Mouse (Mus musculus) spleen, postnatal 36 days (tissue): ENCODE measurements around the gene Sema4a.
A peak's percentile ranks its signal among the peaks of the same experiment; 100 is the strongest.

ENCODE experiments used
- DNase-seq, 2 experiments: peaks; one replicate each; pipeline ENCODE4 v3.0.0; 2022; ENCODE audit warnings: low spot score in 2 of 2, mixed read lengths in 1 of 2

Gene Sema4a

DNA sequence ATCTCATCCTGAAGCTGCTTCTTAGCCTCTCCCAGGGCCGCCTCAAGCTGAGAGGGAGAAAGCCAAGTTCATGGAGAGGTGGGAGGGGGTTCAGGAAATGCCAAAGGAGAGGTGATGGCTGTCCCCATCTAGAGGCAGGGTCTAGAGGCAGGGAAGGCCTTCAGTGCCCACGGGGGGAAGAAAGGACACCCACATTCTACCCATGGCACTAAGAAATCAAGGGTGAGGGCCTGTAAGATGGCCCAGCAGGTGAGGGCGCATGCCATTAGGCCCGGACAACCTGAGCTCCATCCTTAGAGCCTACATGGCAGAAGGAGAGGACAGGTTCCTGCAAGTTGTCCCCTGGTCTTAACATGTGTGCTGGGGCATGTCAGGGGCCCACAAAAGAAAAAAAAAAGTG lies 25.9 kb upstream of the Sema4a start:
- no peak for DNase-seq

DNA sequence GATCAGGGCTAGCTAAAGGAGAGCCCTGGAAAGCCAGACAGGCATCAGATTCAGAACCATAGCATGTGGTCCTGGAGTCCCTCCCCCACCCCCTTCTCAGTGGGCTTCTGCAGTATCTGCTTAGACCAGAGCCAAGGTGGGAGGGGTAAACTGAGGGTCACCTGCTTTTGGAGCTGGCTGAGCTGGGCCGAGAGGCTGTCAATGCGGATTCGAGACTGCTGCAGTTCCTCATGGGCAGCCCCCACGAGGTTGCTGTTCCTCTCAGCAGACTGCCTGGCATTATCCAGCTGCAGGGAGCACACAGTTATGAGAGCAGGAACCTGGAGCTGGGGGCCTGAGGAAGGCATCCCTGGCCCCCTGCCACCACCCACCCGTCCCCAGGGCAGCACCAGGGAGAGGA lies 25.1 kb upstream of the Sema4a start:
- DNase-seq: no peak

DNA sequence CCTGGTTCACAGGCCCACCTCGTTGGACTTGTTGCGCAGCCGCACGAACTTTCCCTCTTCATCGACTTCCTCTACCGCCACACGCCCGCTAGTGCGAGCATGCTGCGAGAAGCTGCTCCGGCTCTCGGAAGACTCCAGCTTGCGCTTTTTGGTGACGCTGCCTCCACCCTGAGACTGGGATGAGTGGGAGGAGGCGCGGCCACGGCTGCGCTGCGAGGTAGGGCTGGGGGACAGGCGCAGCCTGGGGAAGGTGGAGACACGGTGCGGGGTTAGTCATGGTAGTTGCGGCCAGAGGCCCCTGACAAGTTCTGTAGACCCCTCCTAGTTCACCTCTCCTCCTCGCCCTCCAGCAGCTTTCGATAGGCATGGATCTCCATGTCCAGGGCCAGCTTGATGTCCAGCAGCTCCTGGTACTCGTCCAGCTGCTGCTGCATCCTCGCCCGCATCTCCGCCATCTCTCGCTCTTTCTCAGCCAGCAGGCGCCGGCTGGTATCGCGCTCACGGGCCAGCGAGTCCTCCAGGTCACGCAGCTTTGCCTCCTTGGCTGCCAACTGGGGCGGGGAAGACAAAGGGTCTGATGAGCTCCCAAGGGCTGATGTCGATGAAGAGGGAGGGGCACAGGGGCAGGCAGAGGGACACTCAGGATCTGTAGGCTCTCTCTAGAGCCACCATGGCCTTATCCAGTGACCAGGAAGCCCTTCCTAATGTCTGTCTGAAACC lies 23.8 kb upstream of the Sema4a start:
- DNase-seq: no peak

DNA sequence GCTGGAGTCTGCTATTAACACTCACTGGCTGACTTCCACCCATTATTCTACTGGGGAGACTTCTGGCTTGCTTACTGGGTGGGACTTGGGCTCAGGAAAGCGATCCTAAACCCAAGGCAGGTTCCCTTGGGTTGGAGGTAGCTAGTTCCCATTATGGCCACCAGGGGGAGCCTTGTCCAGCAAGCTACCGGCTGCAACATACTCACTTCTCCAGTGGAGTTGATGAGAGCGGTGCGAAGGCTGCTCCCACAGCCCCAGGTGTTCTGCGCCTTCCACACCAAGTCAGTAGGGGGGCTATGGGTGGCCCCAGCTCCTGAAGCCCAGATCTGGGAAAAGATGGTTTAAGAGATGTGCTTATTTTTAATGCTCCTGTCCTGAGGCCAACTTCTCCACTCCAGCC lies 22.6 kb upstream of the Sema4a start:
- peak; percentile 53 to 63 for DNase-seq

DNA sequence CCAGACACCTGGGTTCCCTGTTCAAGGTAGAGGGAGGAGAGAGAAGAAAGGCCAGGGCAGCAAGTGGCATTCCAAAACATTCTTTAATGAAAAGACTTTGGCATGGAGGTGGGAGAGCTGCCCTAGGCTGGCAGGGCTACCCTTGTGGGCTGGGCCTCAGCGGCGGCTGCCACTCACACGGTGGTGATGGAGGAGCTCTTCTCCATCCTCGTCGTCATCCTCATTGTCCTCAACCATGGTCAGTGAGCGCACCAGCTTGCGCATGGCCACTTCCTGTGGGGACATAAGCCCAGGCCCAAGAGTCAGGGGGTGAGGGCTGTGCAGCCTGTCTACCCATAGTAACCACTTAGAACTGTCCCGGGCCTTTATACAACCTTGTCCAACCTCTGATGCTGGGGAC lies 22.2 kb upstream of the Sema4a start:
- no peak for DNase-seq

DNA sequence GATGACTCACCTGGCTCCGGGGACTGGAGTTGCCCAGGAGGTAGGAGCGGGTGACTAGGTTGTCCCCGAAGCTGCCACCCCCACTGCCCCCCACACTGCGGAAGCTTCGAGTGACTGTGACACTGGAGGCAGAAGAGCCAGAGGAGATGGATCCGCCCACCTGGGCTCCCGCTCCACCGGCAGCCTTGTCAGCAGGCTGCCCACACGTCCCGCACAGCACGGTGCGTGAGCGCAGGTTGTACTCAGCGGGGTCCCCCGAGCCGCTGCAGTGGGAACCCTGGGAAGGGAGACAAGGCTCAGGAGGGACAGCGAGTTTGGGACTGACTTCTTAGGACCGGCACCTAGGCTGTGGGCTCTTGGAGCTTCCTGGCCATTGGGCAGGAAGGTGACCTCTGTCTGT lies 21.4 kb upstream of the Sema4a start:
- no peak for DNase-seq

DNA sequence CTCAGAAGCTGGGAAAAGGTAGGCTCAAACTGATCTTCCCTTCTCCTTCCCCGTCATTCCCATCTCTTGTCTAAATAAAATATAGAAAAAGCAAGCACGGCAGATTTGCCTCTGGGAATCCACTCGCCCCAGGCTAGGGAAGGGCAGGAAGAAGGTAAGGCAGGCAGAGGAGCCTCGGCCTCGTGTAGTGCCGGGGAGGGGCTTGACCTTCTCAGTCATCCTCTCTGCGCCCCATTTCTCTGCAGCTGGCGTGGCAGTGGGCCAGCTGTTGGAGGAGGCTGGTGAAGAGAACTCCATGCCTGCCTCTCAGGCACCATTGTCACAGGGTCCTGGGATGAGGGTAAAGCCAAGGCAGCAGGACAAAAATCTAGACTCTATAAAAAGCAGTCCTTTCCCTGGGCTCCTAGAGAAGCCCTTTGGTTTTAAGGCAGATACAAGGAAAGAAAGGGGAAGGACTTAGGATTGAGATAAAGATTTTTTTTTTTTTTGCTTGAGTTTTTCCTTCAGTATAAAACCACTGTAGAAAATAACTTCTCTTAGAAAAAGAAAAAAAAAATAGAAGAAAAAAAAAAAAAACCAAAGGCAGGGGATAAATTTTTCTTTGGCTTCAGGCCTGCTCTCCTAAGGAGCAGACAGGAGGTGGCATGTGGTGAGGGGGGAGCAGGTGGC lies 20.5 kb upstream of the Sema4a start:
- DNase-seq: no peak

DNA sequence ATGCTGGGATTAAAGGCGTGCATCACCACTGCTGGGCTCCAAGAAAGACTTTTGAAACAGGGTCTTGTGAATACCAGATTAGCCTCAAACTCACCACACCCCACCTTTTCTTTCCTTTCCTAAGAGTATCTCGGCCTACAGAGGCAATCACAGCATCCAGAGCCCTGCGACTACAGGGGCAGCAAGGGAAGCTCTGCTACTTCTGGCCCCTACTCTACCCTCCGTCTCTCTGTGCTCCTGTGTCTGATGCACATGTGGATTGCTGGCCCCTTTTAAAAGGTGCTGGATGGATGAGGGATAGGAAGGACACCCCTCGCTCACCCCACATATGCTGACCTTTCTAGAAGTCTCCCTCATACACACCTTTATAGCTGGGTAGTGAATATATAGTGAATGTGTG lies 19.7 kb upstream of the Sema4a start:
- no peak for DNase-seq

DNA sequence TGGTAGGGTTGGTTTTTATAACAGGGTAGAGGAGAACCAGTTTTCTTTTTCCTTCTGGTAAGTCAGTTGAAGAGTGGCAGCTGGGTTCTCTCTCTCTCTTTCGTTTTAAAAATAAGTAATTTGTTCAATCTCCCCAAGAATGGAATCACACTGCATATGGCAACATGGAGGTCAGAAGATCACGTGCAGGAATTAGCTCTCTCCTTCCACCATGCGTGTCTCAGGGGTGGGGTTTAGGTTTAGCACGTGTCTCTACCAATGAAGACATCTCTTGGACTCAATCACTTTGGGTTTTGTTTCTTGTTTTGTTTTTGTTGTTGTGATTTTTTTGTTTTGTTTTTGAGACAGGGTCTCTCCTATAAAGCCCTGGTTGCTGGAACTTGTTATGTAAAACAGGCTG lies 18.8 kb upstream of the Sema4a start:
- DNase-seq: no peak

DNA sequence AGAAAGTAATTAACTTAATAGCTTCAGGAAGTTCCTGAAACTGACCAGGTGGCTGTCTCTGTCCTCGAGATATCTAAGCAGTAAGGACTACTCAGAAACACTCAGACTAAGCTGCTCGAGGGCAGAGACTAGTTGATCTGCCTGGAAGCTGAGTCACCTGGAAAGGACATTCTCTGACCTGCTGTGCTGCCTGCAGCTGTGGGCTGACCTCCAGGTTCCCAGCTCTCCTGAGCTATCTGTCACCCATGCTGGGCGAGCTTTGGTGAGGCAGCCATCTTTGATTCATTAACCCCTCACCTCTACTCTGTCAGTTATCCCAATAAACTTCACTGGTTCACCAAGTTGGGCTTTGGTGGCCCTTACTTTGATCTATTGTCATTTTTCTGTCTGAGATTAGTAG lies 18.2 kb upstream of the Sema4a start:
- no peak for DNase-seq

DNA sequence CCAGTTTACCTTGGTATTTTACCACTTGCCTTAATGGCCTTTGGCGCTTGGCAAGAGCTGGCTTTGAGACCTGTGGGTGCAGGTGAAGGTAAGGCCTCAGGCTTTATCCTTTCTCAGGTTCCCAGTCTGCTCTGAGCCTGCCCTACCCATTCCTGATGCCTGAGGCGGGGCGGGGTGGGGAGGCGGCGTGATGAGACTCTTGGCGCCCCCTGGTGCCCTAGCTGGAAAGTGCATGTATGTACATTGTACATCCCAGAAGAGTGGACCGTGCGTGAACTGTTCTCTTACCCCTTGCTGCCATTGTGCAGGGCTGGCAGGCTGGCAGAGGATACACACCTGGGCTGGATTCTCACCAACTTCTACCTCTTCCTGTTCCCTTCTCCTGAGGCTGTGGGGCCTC lies 16.8 kb upstream of the Sema4a start:
- DNase-seq: peak; percentile 58 to 68

DNA sequence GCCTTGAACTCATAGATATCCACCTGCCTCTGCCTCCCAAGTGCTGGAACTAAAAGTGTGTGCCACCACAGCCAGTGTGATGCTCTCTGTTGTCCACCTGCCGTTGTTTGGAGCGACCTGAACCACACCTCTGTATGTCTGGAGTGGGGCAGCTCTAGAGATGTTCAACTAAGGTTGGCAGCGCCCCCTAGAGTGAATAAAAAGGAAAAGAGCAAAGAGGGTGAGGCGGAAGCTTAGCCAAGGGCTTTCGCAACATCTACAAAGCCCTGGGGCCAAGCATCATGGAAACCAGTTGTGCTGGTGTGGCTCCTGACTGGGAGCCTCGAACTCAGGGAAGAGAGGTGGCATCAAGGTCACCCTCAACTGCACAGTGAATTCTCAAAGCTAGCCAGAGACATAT lies 15.4 kb upstream of the Sema4a start:
- no peak for DNase-seq

DNA sequence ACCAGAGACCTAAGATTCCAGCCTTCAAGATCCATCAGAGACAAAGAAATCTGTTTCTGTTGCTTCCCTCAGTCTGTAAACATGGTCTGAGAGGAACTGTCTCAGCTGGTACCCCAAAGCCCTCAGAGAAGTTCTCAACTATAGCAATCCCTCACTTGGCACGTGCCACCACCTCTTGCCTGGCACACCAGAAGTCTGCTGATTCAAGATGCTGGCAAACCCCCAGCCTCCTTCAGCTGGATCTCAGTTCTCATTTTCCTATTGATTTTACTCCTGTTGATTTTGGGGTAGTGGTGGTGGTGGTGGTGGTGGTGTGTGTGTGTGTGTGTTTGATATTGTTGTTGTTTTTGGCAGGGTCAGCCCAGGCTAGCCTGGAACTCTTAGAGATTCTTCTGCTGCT lies 12.6 kb upstream of the Sema4a start:
- no peak for DNase-seq

DNA sequence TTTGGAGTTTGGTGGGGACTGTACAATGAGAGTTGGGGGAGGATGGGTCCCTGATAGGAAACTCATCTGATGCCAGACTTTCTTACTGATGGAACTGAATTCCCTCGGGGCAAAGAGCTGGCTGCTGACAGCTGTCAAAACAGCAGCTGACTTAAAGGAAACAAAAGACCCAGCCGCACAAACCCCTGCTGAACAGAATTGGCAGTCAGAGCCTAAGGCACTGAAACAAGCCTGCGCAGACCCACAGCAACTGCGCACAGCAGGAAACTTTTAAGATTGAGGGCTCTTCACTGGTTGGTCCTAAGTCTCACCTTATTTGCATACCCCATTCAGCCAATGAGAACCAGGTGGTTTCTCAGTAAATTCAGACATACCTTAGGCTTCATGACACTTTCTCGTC lies 12.0 kb upstream of the Sema4a start:
- DNase-seq: no peak

DNA sequence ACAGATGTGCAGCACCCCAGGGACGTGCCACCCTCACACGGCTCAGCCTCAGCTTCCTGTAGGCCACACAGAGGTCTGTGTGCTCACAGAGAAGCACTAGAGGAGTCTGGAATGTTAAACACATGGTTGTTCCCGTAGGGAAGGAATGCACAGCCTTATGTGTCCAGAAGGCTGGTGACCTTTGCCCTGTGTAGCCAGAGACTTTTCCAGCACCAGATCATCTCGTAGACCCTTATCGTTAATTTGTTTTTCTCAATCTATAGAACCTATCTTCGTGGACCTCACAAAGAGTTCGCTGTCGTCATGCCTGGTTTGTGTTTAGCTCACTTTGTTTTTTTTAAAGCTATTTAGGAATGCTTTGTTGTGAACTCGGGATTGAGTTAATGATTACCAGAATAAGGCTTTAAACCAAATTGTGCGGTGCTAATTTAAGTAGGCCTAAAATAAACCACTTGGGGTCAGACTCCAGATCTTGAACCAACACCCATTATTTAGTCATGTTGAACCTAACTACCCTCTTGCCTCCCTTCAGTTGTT lies 10.0 kb upstream of the Sema4a start:
- DNase-seq: no peak

DNA sequence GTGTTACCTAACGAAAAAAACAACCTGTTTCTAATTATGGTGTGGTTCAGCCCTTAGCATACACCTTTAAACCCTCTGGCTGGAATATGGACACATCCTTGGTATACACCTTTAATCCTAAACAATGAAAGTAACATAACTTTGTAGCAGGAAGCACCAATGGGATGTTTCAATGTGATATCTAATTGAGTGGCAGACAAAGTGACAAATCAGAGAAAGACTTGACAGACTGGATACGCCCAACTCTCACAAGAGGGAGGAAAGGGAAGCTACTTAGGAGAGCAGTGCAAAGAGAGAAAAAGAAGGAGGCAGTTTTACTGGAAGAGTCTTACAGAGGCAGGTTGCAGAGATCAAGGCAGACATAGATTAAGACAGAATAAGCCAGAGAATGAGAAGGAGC lies 8.5 kb upstream of the Sema4a start:
- DNase-seq: no peak

DNA sequence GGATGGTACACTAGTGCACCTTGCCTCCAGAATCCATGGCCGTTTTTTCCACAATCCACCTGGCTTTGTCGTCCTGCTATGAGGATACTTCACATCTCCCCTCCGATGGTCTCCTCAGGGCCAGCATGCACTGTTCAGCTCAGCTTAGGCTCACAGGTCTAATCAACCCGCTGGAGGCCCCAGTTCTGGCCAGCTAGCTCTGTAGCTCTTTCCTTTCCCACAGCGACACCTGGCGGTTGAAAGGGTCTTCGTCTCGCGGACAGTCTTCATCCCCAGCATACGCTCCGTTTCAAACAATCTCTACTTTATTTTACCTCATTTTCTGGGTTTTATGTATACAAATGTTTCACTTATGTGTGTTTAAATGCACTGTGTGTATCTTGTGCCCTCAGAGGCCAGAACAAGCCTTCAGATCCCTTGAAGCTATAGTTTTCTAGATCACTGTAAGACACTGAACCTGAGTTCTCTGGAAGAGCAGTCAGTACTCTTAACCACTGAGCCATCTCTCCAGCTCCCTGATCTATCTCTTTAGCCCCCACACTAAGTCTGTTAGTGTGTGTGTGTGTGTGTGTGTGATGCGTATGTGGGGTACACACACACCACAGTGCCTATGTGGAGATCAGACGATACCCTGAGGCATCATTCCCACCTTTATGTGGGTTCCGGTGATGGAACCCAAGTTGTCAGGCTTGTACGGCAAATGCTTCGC lies 6.3 kb upstream of the Sema4a start:
- peak; percentile 78 to 85 for DNase-seq

DNA sequence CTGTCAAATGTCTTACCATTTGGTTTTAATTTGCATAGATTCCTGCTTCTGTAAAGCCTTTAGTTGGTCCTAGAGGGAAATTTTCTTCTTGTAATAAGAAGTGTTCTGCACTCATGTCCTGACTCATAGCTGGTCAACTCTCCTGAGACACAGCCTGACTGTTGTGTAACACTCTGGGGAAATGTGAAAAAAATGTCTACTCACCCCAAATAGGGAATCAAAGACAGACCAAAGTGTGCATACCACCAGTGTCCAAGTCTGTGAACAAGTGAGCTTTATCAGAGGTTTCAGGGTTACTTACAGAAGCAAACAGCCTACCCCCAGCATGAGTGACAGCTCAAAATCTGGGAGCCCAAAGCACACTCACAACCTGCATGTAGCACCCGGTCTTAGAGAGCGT lies 4.1 kb upstream of the Sema4a start:
- no peak for DNase-seq

DNA sequence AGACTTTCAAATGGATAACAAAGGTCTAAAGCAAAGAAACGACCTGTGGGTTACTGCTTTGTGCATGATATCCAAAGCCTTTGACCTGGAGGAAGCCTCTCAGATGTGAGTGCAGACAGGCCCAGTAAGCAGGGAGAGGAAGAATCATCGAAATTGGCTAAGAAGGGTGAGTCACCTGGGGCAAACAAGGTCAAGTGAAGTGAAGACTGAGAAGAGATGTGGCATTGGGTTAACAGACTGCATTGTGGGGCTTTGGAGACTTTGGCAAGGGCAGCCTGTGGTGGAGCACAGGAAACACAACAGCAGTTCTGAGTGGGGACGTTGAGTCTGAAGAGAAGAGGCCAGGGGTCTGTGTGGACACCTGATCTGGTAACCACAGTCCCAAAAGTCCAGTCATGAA lies 3.4 kb upstream of the Sema4a start:
- DNase-seq: no peak

DNA sequence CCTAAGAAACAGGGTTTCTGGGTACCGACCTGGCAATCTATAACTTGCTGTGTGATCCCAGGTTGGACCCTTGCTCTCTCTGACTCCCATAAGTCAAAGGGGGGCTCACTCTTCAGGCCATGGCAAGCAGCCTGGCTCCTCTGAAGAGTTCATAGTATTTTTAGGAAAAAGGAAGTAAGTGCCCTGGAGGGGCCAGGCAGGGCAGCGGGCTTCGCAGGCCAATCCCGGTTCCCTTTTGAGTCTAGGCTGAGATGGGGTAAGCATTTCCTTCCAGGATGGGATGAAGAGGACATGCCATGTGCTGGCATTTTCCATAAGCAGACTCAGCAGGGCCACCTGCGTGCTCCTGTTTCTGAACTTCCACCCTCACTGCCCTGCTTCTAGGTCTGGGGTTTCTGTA lies 953 bp downstream of the Sema4a start:
- no peak for DNase-seq

DNA sequence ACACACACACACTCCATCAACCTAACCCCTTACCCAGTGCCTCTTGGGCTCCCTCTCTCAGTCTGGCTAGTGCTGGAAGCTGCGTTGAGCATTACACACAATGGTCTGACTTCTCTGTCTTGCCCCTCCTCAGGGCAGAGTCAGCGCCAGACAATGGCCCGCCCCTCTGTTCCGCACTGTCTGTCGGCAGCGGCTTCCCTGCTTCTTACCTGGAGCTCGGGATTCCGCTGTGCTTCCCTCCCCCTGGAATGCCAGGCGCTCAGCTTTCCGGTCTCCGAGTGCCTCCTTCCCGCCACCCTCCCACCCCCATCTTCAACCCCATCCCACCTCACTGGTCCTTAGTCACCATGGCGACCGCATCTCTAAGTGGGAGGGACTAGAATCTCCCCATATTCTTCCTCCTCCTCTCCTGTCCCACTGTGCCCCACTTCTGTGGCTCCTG lies 2.2 kb downstream of the Sema4a start:
- no peak for DNase-seq

DNA sequence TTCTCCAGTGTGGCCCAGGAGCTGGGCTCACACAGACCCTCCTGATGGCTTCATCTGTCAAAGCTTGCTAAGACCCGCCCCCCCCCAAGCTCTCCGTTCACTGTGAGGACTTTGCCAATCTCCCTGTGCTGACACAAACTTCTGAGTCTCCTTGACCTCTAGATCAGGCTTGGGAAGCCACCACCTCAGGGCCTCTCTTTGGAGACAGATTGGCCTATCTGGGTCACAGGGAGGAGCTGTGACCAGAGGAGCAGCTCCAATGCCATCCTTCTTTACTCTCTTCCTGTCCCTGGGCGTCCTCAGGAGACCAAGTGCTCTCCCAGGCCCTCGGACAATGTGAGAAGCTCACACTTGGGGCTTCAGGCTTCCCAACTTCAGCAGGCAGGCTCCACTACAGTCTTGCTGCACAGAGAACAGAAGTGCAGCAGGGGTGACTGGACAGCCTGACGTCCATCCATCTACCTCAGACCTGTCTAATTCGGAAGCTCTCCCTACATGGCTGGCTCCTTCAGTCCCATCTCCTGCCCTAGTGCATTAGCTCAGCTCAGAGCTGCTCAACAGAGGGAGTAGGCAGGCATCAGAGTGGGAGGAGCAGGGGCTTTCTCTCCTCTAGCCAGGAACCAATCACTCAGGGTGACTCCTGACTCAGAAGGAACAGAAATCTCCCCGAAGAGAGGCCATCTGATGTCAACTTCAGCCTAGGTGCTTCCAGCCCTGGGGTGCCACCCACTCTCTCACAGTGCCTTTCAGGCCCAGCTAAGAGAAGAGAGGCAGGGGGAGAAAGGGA lies 4.0 kb downstream of the Sema4a start:
- DNase-seq: no peak
